Mouse (Mus musculus) hindbrain, embryonic 13.5 days (tissue): Measurements from ENCODE around the gene Fzd5. TPM values are rescaled to one million over a fixed set of nuclear protein-coding genes. Genes with fewer than 3 reads are reported as not detected.

Source experiments
- ATAC-seq: fragments of 200-750 bp; cut with Nextera tagmentation; 2 replicates; pipeline ENCODE4 v1.8.0; 2017; ENCODE audit warnings: moderate TSS enrichment; ENCODE audit not compliant: low FRiP score
- H3K27ac ChIP-seq: fragments of 300-500 bp; sonication (generic); 2 replicates; pipeline ENCODE4 v1.5.1; 2015; ENCODE audit warnings: inconsistent platforms, mild to moderate bottlenecking, moderate library complexity
- H3K27me3 ChIP-seq: fragments of 300-500 bp; sonication (generic); 2 replicates; pipeline ENCODE4 v1.6.1; 2015; ENCODE audit warnings: mild to moderate bottlenecking, inconsistent platforms
- H3K36me3 ChIP-seq: fragments of 300-500 bp; sonication (generic); 2 replicates; pipeline ENCODE4 v1.6.1; 2015; ENCODE audit warnings: mild to moderate bottlenecking, inconsistent platforms
- H3K4me1 ChIP-seq: fragments of 300-500 bp; sonication (generic); replicated peaks from 2 replicates; pipeline ENCODE4 v1.6.1; 2015; ENCODE audit warnings: inconsistent platforms
- H3K4me2 ChIP-seq: fragments of 300-500 bp; sonication (generic); 2 replicates; pipeline ENCODE4 v1.6.1; 2015; ENCODE audit warnings: inconsistent platforms, mild to moderate bottlenecking, moderate library complexity
- H3K4me3 ChIP-seq: fragments of 300-500 bp; sonication (generic); 2 replicates; pipeline ENCODE4 v1.5.1; 2015; ENCODE audit warnings: mild to moderate bottlenecking, inconsistent platforms
- H3K9ac ChIP-seq: fragments of 300-500 bp; sonication (generic); 2 replicates; pipeline ENCODE4 v1.6.1; 2015; ENCODE audit warnings: mild to moderate bottlenecking, inconsistent platforms
- H3K9me3 ChIP-seq: fragments of 300-500 bp; sonication (generic); 2 replicates; pipeline ENCODE4 v1.6.1; 2016; ENCODE audit warnings: inconsistent platforms
- WGBS: fragments of 180-500 bp; shearing (Covaris S2); methylation state at CpG from one replicate; pipeline ENCODE4 v1.1.7; 2015; 5-methylcytosine and 5-hydroxymethylcytosine counted together
- polyA plus RNA-seq: library from polyadenylated mRNA; unstranded; fragments of >200 nt; fragmentation: Nextera tagmentation; extraction: Ambion mirVana; gene quantifications from 2 replicates; pipeline ENCODE4 v1.2.1, GENCODE M21; 2015

Fzd5 gene
- polyA plus RNA-seq, 1 experiment from 2014 or later = 0.21 TPM

DNA sequence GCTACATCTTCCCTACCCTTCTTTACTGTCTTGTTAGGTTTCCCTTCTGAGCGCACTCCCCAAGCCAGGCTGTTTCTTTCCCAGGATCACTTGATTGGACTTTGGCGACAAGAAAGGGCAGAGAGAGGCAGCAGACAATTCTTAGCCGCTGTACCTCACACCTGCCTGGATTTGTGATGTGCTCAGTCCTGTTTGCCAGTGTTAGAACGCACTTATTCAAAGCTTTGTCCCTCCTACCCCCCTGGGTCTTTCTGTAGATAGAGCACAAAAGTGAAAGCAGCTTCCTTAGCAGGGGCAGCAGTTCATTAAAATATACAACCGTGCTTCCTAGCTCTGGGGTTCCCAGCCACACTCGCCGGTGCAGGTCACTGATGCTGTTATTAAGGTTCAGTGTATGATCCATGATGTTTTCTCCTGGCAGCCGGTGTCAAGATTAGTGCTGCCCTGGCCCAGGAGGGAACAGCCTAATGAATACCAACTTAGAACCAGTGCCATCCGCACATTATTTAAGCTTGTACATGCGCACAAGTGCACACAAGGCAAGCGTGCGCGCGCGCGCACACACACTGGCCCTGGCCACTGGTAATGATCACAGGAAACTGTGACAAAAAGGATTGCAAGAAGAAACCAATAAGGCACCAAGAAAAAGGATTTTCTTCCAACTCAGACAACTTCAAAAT lies 6.1 kb downstream of the Fzd5 start:
- Histone ChIP-seq H3K4me1 (peaks cover 30% of the 10 kb centered on the region), H3K27ac (no peak overlapping the region), H3K4me3 (no peak overlapping the region), H3K9me3 (no peaks in the 10 kb centered on the region), H3K36me3 (no peaks in the 10 kb centered on the region), H3K4me2 (no peak overlapping the region), H3K9ac (0 out of 2 replicates have a peak overlapping the region, but pooled peaks have one; percentile 24), H3K27me3 (peaks cover 54% of the 10 kb centered on the region)
- no peak for ATAC-seq
- 63% methylated on average over 16 of the region's 16 CpGs for WGBS

DNA sequence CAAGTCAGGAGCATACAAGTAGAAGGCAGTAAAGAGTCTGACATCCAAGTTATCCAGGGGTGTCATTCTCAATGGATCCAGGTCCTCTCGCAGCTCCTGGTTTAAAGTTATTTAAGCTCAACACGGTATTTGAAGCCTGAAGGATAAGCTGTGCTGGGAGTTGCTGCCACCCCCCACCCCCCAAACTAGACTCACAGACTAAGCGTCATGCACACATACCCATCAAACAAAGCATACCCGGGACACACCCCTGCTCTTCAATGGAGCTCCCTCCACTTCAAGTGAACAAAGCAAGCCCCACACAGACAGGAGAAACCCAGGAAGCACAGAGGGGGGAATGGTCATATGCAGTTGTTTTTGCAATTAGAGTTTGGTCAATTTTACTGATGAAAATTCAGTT lies 7.5 kb downstream of the Fzd5 start:
- WGBS = 72% methylated on average over 4 of the region's 4 CpGs
- Histone ChIP-seq H3K4me3 (no peak overlapping the region), H3K36me3 (peaks cover 6% of the 10 kb centered on the region; the same call in 1 of the 2 replicates), H3K9ac (no peak overlapping the region), H3K9me3 (no peaks in the 10 kb centered on the region), H3K4me2 (no peak overlapping the region), H3K4me1 (peaks cover 15% of the 10 kb centered on the region), H3K27ac (no peak overlapping the region), H3K27me3 (peaks cover 40% of the 10 kb centered on the region)
- ATAC-seq = no peak

DNA sequence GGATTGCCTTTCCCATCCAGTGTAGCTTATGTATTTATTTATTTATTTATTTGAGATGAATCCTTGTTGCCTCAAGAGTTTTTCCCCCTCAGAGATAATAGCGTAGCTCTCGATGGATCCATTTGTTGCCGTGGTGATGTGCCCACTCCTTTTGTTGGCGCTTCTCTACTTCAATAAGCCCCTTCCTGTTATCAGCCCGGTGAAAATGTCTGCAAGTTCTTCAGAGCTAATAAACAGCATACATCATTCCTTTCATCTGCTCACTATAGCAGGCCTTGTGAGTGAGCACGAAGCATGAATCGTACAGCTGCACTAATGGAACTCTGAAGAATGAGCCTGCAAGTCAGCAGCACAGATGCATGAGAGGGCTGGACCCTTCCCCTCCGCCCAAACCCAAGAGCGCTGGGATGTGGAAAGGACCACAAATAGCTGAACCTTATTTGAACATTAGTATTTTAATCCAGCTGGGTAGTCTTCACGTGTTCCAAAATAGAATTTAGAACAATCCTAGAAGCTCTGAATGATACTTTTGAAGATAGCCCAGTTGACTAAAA lies 16.4 kb downstream of the Fzd5 start:
- no peak overlapping the region for H3K4me3 ChIP-seq
- H3K27ac ChIP-seq = peak overlapping the region; percentile 58; the same call in 1 of the 2 replicates
- WGBS = 41% methylated on average over 10 of the region's 10 CpGs
- H3K9me3 ChIP-seq = no peaks in the 10 kb centered on the region
- H3K4me1 ChIP-seq = peaks cover 14% of the 10 kb centered on the region; the same call in 1 of the 2 replicates
- H3K4me2 ChIP-seq = no peak overlapping the region
- ATAC-seq = 0 out of 2 replicates have a peak, but pooled peaks have one; percentile 43
- no peaks in the 10 kb centered on the region for H3K27me3 ChIP-seq
- no peak overlapping the region for H3K9ac ChIP-seq
- peaks cover 34% of the 10 kb centered on the region for H3K36me3 ChIP-seq

DNA sequence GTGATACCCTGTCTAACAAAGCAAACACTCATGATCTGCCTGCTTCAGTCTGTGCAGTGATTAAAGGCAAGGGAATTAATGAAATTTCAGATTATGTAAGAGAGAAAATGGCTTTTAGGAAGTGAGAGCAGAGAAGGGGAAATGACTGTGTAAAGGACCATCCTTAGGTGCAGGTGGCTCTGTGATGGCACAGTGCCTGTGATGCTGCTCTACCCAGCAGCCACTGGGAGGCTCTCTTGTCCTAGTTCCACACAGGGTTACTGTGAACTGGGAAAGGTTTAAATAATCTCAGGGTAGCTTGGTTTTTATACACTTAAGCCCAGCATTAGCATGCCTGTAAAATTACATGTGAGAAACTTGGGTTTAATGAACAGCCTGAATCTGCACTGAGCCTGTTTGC lies 20.0 kb downstream of the Fzd5 start:
- Histone ChIP-seq H3K36me3 (peaks cover 36% of the 10 kb centered on the region), H3K4me1 (peaks cover 14% of the 10 kb centered on the region; the same call in 1 of the 2 replicates), H3K27me3 (no peaks in the 10 kb centered on the region), H3K4me3 (no peak overlapping the region), H3K9me3 (no peaks in the 10 kb centered on the region), H3K9ac (no peak overlapping the region), H3K4me2 (no peak overlapping the region), H3K27ac (no peak overlapping the region)
- ATAC-seq = 0 out of 2 replicates have a peak, but pooled peaks have one; percentile 71

DNA sequence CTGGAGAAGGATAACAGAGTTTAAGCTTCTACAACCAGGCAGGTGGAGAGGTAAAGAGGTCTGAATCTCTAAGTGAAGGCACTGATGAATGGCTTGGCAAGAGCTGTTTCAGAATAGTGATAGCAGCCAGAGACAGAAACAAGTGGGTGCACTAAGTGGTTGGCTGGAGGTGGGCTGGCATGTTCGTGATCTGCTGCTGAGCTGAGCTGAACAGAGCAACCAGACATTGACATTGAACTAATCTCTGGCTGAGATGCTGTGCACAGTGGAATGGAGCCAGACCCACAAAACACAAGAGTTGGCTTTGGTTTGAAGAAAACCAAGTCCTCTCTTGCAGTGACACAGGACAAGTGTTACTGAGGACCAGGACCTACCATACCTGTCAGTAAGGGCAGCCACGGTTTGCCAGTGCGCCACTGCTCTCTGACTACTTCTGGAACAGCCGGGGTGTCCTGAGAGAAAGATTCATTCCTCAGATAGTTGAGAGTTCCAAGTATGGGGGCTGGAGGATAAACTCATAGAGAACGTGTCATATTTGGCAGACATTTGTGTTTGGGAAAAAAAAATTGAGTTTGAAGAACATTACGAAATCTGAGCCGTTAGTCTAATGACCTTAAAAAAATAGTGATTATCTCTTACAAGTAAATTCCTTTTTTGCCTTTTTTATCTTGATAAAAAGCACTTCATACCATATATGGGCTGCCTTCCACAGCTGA lies 20.8 kb downstream of the Fzd5 start:
- Histone ChIP-seq H3K27me3 (no peaks in the 10 kb centered on the region), H3K9me3 (no peaks in the 10 kb centered on the region), H3K4me2 (no peak overlapping the region), H3K4me1 (peaks cover 14% of the 10 kb centered on the region; the same call in 1 of the 2 replicates), H3K4me3 (no peak overlapping the region), H3K27ac (no peak overlapping the region), H3K36me3 (peaks cover 34% of the 10 kb centered on the region), H3K9ac (no peak overlapping the region)
- ATAC-seq = no peak
- 93% methylated on average over 7 of the region's 7 CpGs for WGBS

DNA sequence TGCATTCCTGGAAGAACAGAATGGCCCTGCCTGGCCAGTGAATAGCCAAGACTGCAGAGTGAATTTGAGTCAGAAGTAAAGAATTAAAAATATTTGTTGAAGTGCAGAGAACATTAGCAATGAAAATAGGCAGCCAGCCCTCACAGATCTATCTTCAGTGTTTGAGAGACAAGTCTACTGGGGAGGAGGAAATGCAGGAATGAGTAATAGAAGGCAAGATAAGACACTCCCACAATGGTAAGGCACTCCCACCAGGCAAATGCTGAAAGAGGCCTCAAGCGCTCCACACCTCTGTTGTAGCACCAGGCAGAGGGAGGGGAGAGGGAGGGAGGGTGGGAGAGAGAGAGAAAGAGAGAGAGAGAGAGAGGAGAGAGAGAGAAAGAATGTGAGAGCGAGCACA lies 22.1 kb downstream of the Fzd5 start:
- H3K9me3 ChIP-seq = no peaks in the 10 kb centered on the region
- ATAC-seq = no peak
- H3K9ac ChIP-seq = no peak overlapping the region
- peaks cover 34% of the 10 kb centered on the region for H3K36me3 ChIP-seq
- H3K27me3 ChIP-seq = no peaks in the 10 kb centered on the region
- H3K4me3 ChIP-seq = no peak overlapping the region
- H3K4me2 ChIP-seq = no peak overlapping the region
- peaks cover 5% of the 10 kb centered on the region; the same call in 1 of the 2 replicates for H3K4me1 ChIP-seq
- WGBS = 69% methylated on average over 2 of the region's 2 CpGs
- no peak overlapping the region for H3K27ac ChIP-seq

DNA sequence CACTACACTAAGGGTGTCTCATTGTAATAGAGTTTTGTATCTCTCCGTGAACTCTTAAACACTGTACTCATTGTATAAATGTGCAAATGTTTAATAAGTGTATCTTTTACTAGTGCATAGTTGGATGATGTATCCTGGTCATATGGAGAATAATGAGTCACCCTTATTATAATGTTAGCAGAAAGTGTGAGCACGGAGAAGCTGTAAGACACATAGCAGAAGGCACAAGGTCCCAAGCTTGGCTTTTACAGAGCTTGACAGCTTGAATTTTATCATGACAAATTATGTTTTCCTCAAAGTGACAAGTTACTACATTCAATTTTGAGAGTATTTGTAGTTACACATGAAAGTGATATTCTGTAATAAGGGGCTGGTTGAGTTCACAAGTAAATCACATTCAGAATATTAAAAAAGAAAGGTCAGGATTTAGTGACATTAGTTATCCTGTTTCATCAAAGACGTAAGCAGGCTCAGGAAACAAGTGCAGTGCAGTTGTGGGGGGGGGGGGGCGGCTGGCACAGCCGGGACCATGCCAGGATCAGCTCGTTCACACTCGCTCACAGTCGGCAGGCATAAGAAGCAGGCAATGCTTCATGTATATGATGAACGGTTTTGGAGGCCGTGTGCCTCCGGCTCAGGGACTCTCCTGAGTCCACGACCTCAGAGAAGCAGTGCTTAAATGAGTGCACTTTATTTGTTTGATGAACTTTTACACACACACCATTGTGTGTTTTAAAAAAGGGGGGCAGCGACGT lies 25.4 kb downstream of the Fzd5 start:
- no peak for ATAC-seq
- Histone ChIP-seq H3K4me1 (no peaks in the 10 kb centered on the region), H3K9ac (no peak overlapping the region), H3K4me2 (no peak overlapping the region), H3K9me3 (no peaks in the 10 kb centered on the region), H3K4me3 (no peak overlapping the region), H3K27ac (no peak overlapping the region), H3K27me3 (no peaks in the 10 kb centered on the region), H3K36me3 (peaks cover 39% of the 10 kb centered on the region)
- 85% methylated on average over 14 of the region's 14 CpGs for WGBS

DNA sequence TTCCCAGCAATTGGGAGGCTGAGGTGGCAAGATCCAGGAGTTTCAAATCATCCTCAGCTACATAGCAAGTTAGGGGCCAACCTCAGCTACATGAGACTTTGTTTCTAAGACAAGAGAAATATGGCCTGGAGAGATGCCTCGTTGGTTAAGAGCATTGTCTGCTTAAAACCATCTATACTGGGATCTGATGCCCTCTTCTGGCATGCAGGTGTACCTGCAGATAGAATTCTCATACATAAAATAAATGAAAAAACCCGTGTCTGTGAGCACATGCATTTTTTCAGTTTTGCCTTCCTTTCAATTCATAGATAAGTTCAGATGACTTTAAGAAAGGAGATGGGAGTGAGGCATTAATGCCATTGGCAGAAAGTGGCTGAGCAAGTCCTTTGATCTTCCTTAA lies 27.7 kb downstream of the Fzd5 start:
- ATAC-seq = no peak
- Histone ChIP-seq H3K27ac (no peak overlapping the region), H3K36me3 (peaks cover 18% of the 10 kb centered on the region)

DNA sequence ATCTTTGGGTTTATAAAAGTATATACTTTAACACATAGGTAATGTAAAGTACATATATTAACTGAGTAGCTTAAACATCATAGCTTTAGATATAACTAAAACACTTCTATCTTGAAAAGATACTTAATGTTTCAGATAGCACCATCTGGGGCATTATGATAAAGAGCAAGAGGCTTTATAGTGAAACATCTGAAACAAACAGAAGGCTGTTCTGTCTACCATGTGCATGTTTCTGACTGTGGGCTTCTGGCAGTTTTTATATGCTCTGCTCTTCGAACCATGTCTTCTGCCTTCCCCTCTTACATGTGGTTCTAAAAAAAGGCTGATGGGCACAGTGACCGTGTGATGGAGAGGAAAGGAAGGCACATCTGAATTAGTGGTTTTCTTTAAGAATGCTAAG lies 30.9 kb downstream of the Fzd5 start:
- peaks cover 28% of the 10 kb centered on the region for H3K36me3 ChIP-seq
- 89% methylated on average over 2 of the region's 2 CpGs for WGBS
- H3K27me3 ChIP-seq = no peaks in the 10 kb centered on the region
- H3K9ac ChIP-seq = no peak overlapping the region
- H3K4me2 ChIP-seq = no peak overlapping the region
- no peak overlapping the region for H3K4me3 ChIP-seq
- H3K4me1 ChIP-seq = no peaks in the 10 kb centered on the region
- H3K27ac ChIP-seq = no peak overlapping the region
- no peaks in the 10 kb centered on the region for H3K9me3 ChIP-seq
- ATAC-seq = no peak

More for the DNA sequence above, 27.7 kb downstream of the Fzd5 start:
- Histone ChIP-seq H3K4me1 (no peaks in the 10 kb centered on the region), H3K4me3 (no peak overlapping the region), H3K9me3 (no peaks in the 10 kb centered on the region), H3K4me2 (no peak overlapping the region), H3K27me3 (no peaks in the 10 kb centered on the region), H3K9ac (no peak overlapping the region)
- WGBS = 24% methylated on average over 2 of the region's 2 CpGs

DNA sequence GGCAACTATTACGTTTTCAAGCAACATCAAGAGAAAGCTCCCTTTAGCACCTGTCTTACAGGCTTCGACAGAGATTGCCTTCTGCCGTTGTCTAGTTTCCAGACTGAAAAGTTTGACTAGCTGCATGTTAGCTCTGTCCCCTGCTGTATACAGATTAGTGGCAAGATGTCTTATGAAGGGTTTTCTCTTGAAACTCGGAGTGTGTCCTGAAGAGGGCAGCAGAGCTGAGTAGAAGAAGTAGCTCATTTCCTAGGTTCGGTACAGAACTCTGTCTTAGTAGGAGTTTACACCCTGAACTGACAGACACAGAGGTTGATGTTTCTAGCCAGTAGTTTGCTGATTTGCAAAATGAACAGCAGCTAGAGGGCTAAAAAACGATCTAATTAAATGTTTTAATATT lies 32.3 kb downstream of the Fzd5 start:
- H3K4me2 ChIP-seq = no peak overlapping the region
- WGBS = 54% methylated on average over 6 of the region's 6 CpGs

DNA sequence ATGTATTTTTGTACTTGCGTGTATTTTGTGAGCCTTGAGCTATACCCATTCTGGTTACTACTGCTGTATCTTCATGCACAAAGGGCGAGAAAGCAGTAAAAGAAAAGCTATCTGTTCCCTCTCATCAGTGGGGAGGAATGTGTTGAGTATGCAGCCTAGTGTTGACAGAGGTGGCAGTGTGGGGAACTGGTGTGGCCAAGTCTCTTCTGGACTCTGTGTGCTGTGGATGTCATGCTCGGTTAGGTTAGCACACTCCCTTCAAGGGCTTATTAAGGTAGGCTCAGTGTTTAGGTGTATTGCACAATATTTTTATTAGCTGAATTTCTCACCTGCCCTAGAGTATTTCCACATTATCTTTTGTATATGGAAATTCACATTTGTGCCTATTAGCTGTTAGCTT lies 35.8 kb downstream of the Fzd5 start:
- WGBS = 82% methylated on average over 3 of the region's 3 CpGs
- ATAC-seq = no peak
- H3K4me3 ChIP-seq = no peak overlapping the region
- H3K4me2 ChIP-seq = no peak overlapping the region
- H3K9ac ChIP-seq = no peak overlapping the region
- H3K36me3 ChIP-seq = peaks cover 19% of the 10 kb centered on the region
- no peak overlapping the region for H3K27ac ChIP-seq
- H3K9me3 ChIP-seq = no peaks in the 10 kb centered on the region
- H3K27me3 ChIP-seq = no peaks in the 10 kb centered on the region
- no peaks in the 10 kb centered on the region for H3K4me1 ChIP-seq

More for the DNA sequence above, 32.3 kb downstream of the Fzd5 start:
- no peaks in the 10 kb centered on the region for H3K9me3 ChIP-seq
- H3K27me3 ChIP-seq = no peaks in the 10 kb centered on the region
- no peak overlapping the region for H3K9ac ChIP-seq
- H3K4me1 ChIP-seq = no peaks in the 10 kb centered on the region
- no peak overlapping the region for H3K27ac ChIP-seq
- no peak overlapping the region for H3K4me3 ChIP-seq
- no peak for ATAC-seq
- H3K36me3 ChIP-seq = peaks cover 28% of the 10 kb centered on the region

DNA sequence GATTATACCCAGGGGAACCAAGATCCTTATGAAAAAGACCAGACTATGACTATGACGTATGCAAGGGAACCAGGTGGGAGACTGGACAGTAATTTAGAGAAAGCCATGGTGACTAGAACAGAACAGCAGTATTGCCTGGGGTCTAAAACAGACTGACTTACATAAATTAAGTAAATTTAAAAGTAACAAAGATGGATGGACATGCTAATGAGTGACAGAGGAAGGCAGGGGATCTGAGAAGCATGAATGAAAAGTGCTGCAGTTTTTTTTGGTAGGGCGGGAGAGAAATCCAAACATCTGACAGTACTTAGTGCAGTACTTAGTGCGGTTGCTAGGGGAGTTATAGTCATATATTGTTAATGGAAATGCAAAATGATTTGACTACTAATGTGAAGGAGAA lies 42.4 kb downstream of the Fzd5 start:
- H3K27me3 ChIP-seq = no peaks in the 10 kb centered on the region
- H3K9ac ChIP-seq = no peak overlapping the region
- no peak overlapping the region for H3K4me2 ChIP-seq
- no peak for ATAC-seq
- peaks cover 32% of the 10 kb centered on the region for H3K4me1 ChIP-seq
- no peaks in the 10 kb centered on the region for H3K36me3 ChIP-seq
- 55% methylated on average over 3 of the region's 3 CpGs for WGBS
- no peak overlapping the region for H3K4me3 ChIP-seq
- H3K9me3 ChIP-seq = no peaks in the 10 kb centered on the region
- no peak overlapping the region for H3K27ac ChIP-seq
